Mouse (Mus musculus) brain, embryonic 14.5 days (tissue): ENCODE results near the gene Gpr173.

Experiments used
- CTCF ChIP-seq: fragments of 200-500 bp; IDR thresholded peaks from 2 replicates; pipeline ENCODE4 v1.5.1; 2012; ENCODE audit warnings: inconsistent platforms, mild to moderate bottlenecking, moderate library complexity, borderline replicate concordance; ENCODE audit not compliant: insufficient read depth, insufficient read length; ENCODE audit errors: extremely low read depth
- POLR2A ChIP-seq: fragments of 200-500 bp; IDR thresholded peaks from 2 replicates; pipeline ENCODE4 v1.6.1; 2012; ENCODE audit warnings: mild to moderate bottlenecking, inconsistent platforms, borderline replicate concordance; ENCODE audit not compliant: poor library complexity, insufficient read depth, insufficient read length, severe bottlenecking; ENCODE audit errors: extremely low read depth

DNA sequence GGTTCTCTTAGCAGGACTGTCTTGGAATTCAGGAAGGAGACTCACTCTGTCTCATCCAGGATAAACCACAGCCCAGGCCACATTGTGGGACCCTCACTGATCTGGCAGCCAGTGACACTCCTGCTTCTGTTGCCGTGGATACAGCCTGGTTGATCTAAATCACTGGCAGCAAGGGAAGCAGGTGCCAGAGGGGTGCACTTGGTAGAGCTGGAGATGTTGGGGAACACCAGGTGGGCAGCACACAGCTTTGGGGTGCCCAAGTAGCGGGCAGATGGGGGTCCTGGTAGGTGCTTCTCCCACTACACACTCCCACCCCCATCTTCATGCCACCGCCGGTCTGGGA is 479 bp downstream of the Gpr173 start:
- TF ChIP-seq CTCF (no peak), POLR2A (no peak)
